Mouse (Mus musculus) bone marrow, adult 2 months (tissue): Measurements from ENCODE around the gene Pdxk.

Source experiments
- CTCF ChIP-seq: fragments of 200-500 bp; IDR thresholded peaks from 2 replicates; pipeline ENCODE4 v1.5.1; 2011; ENCODE audit warnings: low read length, control low read depth; ENCODE audit not compliant: control insufficient read depth, insufficient read depth
- POLR2A ChIP-seq: fragments of 200-500 bp; IDR thresholded peaks from 2 replicates; pipeline ENCODE4 v1.6.1; 2011; ENCODE audit warnings: low read depth, mild to moderate bottlenecking, control low read depth, low read length, borderline replicate concordance; ENCODE audit not compliant: control insufficient read depth

GRCm38 (mm10) chr10:78388216-78388980 is 76.4 kb downstream of the Pdxk start:
- TF ChIP-seq CTCF (no peak), POLR2A (no peak)
